Mouse (Mus musculus) spleen, postnatal 36 days (tissue): ENCODE results near the gene Bmpr1b.

Source experiments
- DNase-seq, 2 experiments: peaks; one replicate each; pipeline ENCODE4 v3.0.0; 2022; ENCODE audit warnings: low spot score in 2 of 2, mixed read lengths in 1 of 2

Bmpr1b gene

GRCm38 (mm10) chr3:142114190-142114589 is 55.0 kb downstream of the Bmpr1b start:
- no peak for DNase-seq

- no peak for DNase-seq
These were observed 56.0 kb downstream of the Bmpr1b start for GRCm38 (mm10) chr3:142113208-142113607.

GRCm38 (mm10) chr3:142106227-142106626 is 63.0 kb downstream of the Bmpr1b start:
- no peak for DNase-seq

- no peak for DNase-seq
These were observed 65.0 kb downstream of the Bmpr1b start for GRCm38 (mm10) chr3:142104027-142104805.

GRCm38 (mm10) chr3:142103622-142104021 is 65.6 kb downstream of the Bmpr1b start:
- no peak for DNase-seq

GRCm38 (mm10) chr3:142099151-142099550 is 70.1 kb downstream of the Bmpr1b start:
- no peak for DNase-seq

GRCm38 (mm10) chr3:142094049-142094448 is 75.2 kb downstream of the Bmpr1b start:
- DNase-seq: no peak

GRCm38 (mm10) chr3:142089684-142090083 is 79.5 kb downstream of the Bmpr1b start:
- no peak for DNase-seq

- no peak for DNase-seq
These were observed 83.3 kb downstream of the Bmpr1b start for GRCm38 (mm10) chr3:142085938-142086337.

GRCm38 (mm10) chr3:142084091-142084490 is 85.1 kb downstream of the Bmpr1b start:
- DNase-seq: no peak

- DNase-seq: no peak
These were observed 91.4 kb downstream of the Bmpr1b start for GRCm38 (mm10) chr3:142077723-142078302.

GRCm38 (mm10) chr3:142071601-142072000 is 97.6 kb downstream of the Bmpr1b start:
- DNase-seq: no peak

- no peak for DNase-seq
These were observed 102.4 kb downstream of the Bmpr1b start for GRCm38 (mm10) chr3:142066792-142067346.

GRCm38 (mm10) chr3:142065111-142065510 is 104.1 kb downstream of the Bmpr1b start:
- DNase-seq: no peak

- DNase-seq: no peak
These were observed 105.5 kb downstream of the Bmpr1b start for GRCm38 (mm10) chr3:142063536-142064226.

GRCm38 (mm10) chr3:142061267-142061666 is 108.0 kb downstream of the Bmpr1b start:
- DNase-seq: no peak

GRCm38 (mm10) chr3:142059890-142060289 is 109.3 kb downstream of the Bmpr1b start:
- DNase-seq: no peak

- no peak for DNase-seq
These were observed 118.5 kb downstream of the Bmpr1b start for GRCm38 (mm10) chr3:142050681-142051080.

- no peak for DNase-seq
These were observed 119.6 kb downstream of the Bmpr1b start for GRCm38 (mm10) chr3:142049610-142050009.

- DNase-seq: no peak
These were observed 120.1 kb downstream of the Bmpr1b start for GRCm38 (mm10) chr3:142049093-142049492.

GRCm38 (mm10) chr3:142048493-142048892 is 120.7 kb downstream of the Bmpr1b start:
- DNase-seq: no peak

- DNase-seq: no peak
These were observed 125.8 kb downstream of the Bmpr1b start for GRCm38 (mm10) chr3:142043463-142043862.
